Mouse (Mus musculus) forebrain, postnatal 0 days (tissue): Measurements from ENCODE around the gene Cep131. TPM values are rescaled to one million over a fixed set of nuclear protein-coding genes. Genes with fewer than 3 reads are reported as not detected.
A peak's percentile ranks its signal among the peaks of the same experiment; 100 is the strongest.

Experiments
- ATAC-seq: fragments of 200-750 bp; cut with Nextera tagmentation; 2 replicates; pipeline ENCODE4 v1.8.0; 2017; ENCODE audit warnings: mild to moderate bottlenecking, moderate library complexity
- DNase-seq: peaks from one replicate; pipeline ENCODE4 v3.0.0-alpha.2; 2015
- H3K27ac ChIP-seq: fragments of 300-500 bp; sonication (generic); 2 replicates; pipeline ENCODE4 v1.5.1; 2014; ENCODE audit warnings: low read depth, mild to moderate bottlenecking, antibody characterized with exemption, low read length, moderate library complexity, mixed read lengths
- H3K27me3 ChIP-seq: fragments of 300-500 bp; sonication (generic); 2 replicates; pipeline ENCODE4 v1.6.1; 2014; ENCODE audit warnings: mild to moderate bottlenecking, low read length, mixed read lengths; ENCODE audit not compliant: insufficient read depth
- H3K36me3 ChIP-seq: fragments of 300-500 bp; sonication (generic); 2 replicates; pipeline ENCODE4 v1.6.1; 2014; ENCODE audit warnings: mild to moderate bottlenecking, moderate library complexity; ENCODE audit not compliant: insufficient read depth
- H3K4me1 ChIP-seq: fragments of 300-500 bp; sonication (generic); 2 replicates; pipeline ENCODE4 v1.6.1; 2014; ENCODE audit warnings: antibody characterized with exemption; ENCODE audit not compliant: insufficient read depth
- H3K4me2 ChIP-seq: fragments of 300-500 bp; sonication (generic); 2 replicates; pipeline ENCODE4 v1.6.1; 2014; ENCODE audit warnings: low read depth, mild to moderate bottlenecking, moderate library complexity
- H3K4me3 ChIP-seq: fragments of 300-500 bp; sonication (generic); 2 replicates; pipeline ENCODE4 v1.5.1; 2014; ENCODE audit warnings: low read depth, low read length, mixed read lengths
- H3K9ac ChIP-seq: fragments of 300-500 bp; sonication (generic); 2 replicates; pipeline ENCODE4 v1.6.1; 2014; ENCODE audit warnings: mild to moderate bottlenecking
- H3K9me3 ChIP-seq: fragments of 300-500 bp; sonication (generic); 2 replicates; pipeline ENCODE4 v1.6.1; 2016; ENCODE audit warnings: low read length
- CTCF ChIP-seq: sonication (generic); IDR thresholded peaks from 2 replicates; pipeline ENCODE4 v1.5.1; 2016; ENCODE audit warnings: antibody characterized with exemption, control low read depth, low read depth
- WGBS: fragments of 180-500 bp; shearing (Covaris S2); extraction: QIAGEN DNeasy Blood & Tissue Kit; methylation state at CpG from one replicate; pipeline ENCODE4 v1.1.7; 2014; 5-methylcytosine and 5-hydroxymethylcytosine counted together
- polyA plus RNA-seq: library from polyadenylated mRNA; unstranded; fragments of >200 nt; fragmentation: Nextera tagmentation; extraction: Ambion mirVana; gene quantifications from 2 replicates; pipeline ENCODE4 v1.2.1, GENCODE M21; 2015
- total RNA-seq: library from RNA; depleted of rRNA; stranded (reverse); fragments of >200 nt; gene quantifications from 2 replicates; pipeline ENCODE4 v1.2.3, GENCODE M21; 2014

The Cep131 gene
- total and polyA plus RNA-seq, 2 experiments from 2014 or later = 18.3 to 22.0 TPM

DNA sequence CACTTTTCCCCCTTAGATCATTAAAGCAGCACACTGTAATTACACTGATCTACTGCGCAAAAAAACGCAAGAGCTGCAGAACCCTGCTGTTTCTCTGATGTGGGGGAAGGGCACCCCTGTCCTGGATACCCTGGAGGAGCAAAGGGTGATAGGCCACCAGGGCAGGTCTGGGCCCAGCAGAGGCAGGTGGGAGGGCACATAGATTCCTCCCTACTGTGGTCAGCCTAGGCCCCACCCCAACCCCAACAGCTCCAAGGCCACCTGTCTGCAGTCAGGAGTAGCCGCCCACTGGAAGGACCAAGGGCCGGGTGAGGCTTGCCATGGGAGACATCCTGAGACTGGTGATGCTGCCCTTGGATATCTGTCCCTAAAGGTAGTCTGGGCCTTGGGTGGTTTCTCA is 41.3 kb downstream of the Cep131 start:
- 34% methylated on average over 4 of the region's 4 CpGs for WGBS
- Histone ChIP-seq H3K36me3 (no peaks in the 10 kb centered on the region), H3K4me1 (peaks cover 18% of the 10 kb centered on the region), H3K4me2 (peak overlapping the region; percentile 90), H3K27me3 (no peaks in the 10 kb centered on the region), H3K9ac (peak overlapping the region; percentile 98), H3K9me3 (no peaks in the 10 kb centered on the region), H3K4me3 (peak overlapping the region; percentile 80), H3K27ac (peak overlapping the region; percentile 94)
- DNase-seq = no peak
- no peak for ATAC-seq
- no peak for TF ChIP-seq CTCF

DNA sequence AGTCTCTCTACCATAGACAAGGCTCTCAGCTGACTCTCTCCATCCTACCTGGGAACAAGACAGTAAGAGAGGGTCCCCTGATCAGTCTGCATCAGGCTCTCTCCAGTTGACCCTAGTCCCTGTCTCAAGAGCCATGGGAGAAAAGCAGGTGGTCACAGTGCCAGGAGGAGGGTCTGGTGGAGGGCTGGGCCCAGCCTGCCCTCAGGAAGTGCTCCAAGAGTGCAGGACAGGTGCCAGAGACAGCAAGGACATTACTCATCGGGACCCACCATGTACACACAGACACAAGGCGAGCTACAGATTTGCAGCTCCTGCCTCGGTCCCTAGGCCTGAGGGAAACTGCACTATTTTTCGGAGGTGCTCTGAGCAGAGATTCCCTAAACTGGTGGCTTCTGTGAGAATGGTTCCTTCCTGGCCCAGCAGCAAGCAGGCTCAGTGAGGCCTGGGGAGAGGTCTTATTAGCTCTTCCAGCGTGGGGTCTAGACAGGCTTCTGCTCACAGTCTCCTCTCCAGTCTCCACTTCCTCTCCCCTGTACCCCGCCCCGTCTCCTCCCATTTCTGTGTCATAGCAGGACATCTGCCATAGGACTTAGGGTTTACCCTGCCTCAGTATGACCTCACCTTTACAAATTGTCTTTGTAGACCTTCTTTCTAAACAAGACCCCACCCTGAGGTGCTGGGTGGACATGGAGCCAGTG is 44.3 kb downstream of the Cep131 start:
- Histone ChIP-seq H3K4me1 (peaks cover 14% of the 10 kb centered on the region; the same call in 1 of the 2 replicates), H3K36me3 (no peaks in the 10 kb centered on the region), H3K4me2 (no peak overlapping the region), H3K27me3 (no peaks in the 10 kb centered on the region), H3K27ac (no peak overlapping the region), H3K9me3 (no peaks in the 10 kb centered on the region), H3K9ac (no peak overlapping the region), H3K4me3 (no peak overlapping the region)
- 84% methylated on average over 7 of the region's 7 CpGs for whole genome bisulfite sequencing
- TF ChIP-seq CTCF = no peak
- DNase-seq (no peak), ATAC-seq (no peak)

- H3K4me3 ChIP-seq = no peak overlapping the region
- no peak overlapping the region for H3K27ac ChIP-seq
- no peak overlapping the region for H3K9ac ChIP-seq
- no peaks in the 10 kb centered on the region for H3K9me3 ChIP-seq
- H3K4me1 ChIP-seq = peaks cover 14% of the 10 kb centered on the region; the same call in 1 of the 2 replicates
- no peaks in the 10 kb centered on the region for H3K27me3 ChIP-seq
- no peak overlapping the region for H3K4me2 ChIP-seq
- no peak for TF ChIP-seq CTCF
- no peak for DNase-seq
- WGBS = 68% methylated on average over 13 of the region's 13 CpGs
- H3K36me3 ChIP-seq = no peaks in the 10 kb centered on the region
- ATAC-seq = no peak
Measured at GRCm38 (mm10) chr11:120041191-120042123, 45.2 kb downstream of the Cep131 start.

GRCm38 (mm10) chr11:120040440-120040839 is 46.2 kb downstream of the Cep131 start:
- ATAC-seq = peak; percentile 40; the same call in 1 of the 2 replicates
- Histone ChIP-seq H3K27ac (no peak overlapping the region), H3K9ac (no peak overlapping the region), H3K27me3 (no peaks in the 10 kb centered on the region), H3K4me3 (no peak overlapping the region), H3K4me1 (peaks cover 14% of the 10 kb centered on the region; the same call in 1 of the 2 replicates), H3K36me3 (no peaks in the 10 kb centered on the region), H3K4me2 (no peak overlapping the region), H3K9me3 (no peaks in the 10 kb centered on the region)
- 64% methylated on average over 8 of the region's 8 CpGs for WGBS
- no peak for TF ChIP-seq CTCF
- no peak for DNase-seq

DNA sequence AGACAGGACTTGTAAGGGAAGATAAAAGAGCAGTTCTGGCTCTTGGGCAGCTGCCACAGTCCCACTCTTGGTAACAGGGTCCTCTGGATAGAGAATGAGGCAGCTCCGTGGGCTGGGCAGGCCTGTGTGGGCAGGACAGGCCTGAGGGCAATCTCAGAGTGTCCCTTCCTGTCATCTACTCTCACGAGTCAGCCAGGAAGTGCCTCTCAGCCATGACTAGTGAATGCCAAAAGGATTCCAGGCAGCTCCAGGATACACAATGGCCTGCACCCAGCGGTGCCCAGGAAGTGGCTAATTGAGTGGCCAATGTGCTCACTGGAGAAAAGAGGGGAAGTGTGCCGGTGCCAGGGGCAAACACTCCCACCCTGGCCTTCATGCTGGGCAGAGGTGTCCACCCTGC is 47.0 kb downstream of the Cep131 start:
- Histone ChIP-seq H3K36me3 (no peaks in the 10 kb centered on the region), H3K4me3 (no peak overlapping the region), H3K27ac (peak overlapping the region; percentile 22; the same call in 1 of the 2 replicates), H3K27me3 (no peaks in the 10 kb centered on the region), H3K4me1 (peaks cover 6% of the 10 kb centered on the region; the same call in 1 of the 2 replicates), H3K9me3 (no peaks in the 10 kb centered on the region), H3K9ac (no peak overlapping the region), H3K4me2 (no peak overlapping the region)
- no peak for TF ChIP-seq CTCF
- 23% methylated on average over 4 of the region's 4 CpGs for WGBS
- peak; percentile 41 for ATAC-seq
- DNase-seq = no peak

DNA sequence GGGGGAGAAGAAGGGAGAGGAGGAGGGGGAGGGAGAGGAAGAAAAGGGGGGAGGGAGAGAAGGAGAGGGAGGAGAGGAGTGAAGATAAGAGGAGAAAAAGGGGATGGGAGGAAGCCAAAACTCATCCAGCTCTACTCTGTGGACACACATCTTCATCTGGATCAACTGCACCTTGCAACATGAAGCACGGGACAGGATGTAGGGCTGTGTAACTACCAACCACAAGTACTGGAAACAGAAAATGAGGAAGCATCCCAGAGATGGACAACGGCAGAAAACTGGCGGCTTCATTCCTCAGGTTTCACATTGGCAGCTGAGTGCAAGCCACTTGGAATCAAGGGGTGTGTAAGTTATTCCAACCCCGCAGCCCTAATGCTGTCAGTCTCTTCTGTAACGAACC is 51.9 kb downstream of the Cep131 start:
- no peaks in the 10 kb centered on the region for H3K4me1 ChIP-seq
- no peak overlapping the region for H3K27ac ChIP-seq
- no peak overlapping the region for H3K4me3 ChIP-seq
- WGBS = 75% methylated on average over 5 of the region's 5 CpGs
- H3K9me3 ChIP-seq = no peaks in the 10 kb centered on the region
- no peak for TF ChIP-seq CTCF
- H3K36me3 ChIP-seq = no peaks in the 10 kb centered on the region
- no peak for ATAC-seq
- no peaks in the 10 kb centered on the region for H3K27me3 ChIP-seq
- H3K4me2 ChIP-seq = no peak overlapping the region
- no peak for DNase-seq
- no peak overlapping the region for H3K9ac ChIP-seq

DNA sequence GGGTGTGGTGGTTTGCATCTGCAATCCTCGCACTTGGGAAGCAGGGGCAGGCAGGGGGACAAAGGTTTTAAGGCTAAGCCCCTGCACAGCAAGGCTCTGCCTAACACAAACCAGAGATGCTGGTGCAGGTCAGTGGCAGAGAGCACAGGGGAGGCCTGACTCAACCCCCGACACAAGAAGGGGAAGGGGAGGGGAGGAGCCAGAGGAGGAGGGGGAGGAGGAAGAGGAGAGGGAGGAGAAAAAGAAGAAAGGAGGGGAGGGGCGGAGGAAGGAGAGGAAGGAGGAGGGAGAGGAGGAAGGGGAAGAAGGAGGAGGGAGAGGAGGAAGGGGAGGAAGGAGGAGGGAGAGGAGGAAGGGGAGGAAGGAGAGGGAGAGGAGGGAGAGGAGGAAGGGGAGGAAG is 52.3 kb downstream of the Cep131 start:
- no peak overlapping the region for H3K27ac ChIP-seq
- WGBS = 30% methylated on average over 3 of the region's 3 CpGs
- no peak for DNase-seq
- H3K4me3 ChIP-seq = no peak overlapping the region
- H3K9ac ChIP-seq = no peak overlapping the region
- H3K4me2 ChIP-seq = no peak overlapping the region
- no peaks in the 10 kb centered on the region for H3K27me3 ChIP-seq
- no peaks in the 10 kb centered on the region for H3K4me1 ChIP-seq
- ATAC-seq = no peak
- TF ChIP-seq CTCF = no peak
- H3K36me3 ChIP-seq = no peaks in the 10 kb centered on the region
- no peaks in the 10 kb centered on the region for H3K9me3 ChIP-seq
